Mouse (Mus musculus) myocyte (in vitro differentiated cells): ENCODE data around the gene Fam151b.

Source experiments
- E2F4 ChIP-seq: IDR thresholded peaks from one replicate; pipeline ENCODE4 v1.6.1; 2011; ENCODE audit warnings: mild to moderate bottlenecking, control low read depth, moderate library complexity; ENCODE audit not compliant: insufficient read depth
- MAX ChIP-seq: IDR thresholded peaks from one replicate; pipeline ENCODE4 v1.6.1; 2011; ENCODE audit warnings: low read depth, mild to moderate bottlenecking, control low read depth
- POLR2A ChIP-seq: IDR thresholded peaks from one replicate; pipeline ENCODE4 v1.6.1; 2011; ENCODE audit warnings: low read depth, mild to moderate bottlenecking, control low read depth, moderate library complexity; ENCODE audit not compliant: insufficient read length

DNA sequence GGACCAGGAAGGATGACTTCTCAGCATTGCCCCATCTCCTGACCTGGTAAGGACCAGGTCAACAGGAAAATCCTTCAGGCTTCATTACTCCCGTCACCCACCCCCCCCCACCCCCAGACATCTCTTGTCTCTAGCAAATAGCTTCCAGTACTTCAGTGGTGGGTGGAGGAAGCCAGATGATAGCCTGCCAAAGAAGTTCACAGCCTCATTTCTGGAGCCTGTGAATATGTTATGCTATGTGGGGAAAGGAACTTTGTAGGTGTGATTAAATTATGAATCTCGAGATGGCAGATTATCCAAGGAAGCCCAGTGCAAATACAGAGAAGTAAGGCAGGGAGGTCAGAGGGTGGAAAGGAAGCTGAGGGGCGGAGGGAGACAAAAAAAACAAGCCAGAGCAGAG is 60.1 kb downstream of the Fam151b start:
- no peak for TF ChIP-seq MAX
- no peak for TF ChIP-seq E2F4
- TF ChIP-seq POLR2A, result no peak
